In genomic region chr17:63857023-63857544, GRCm38 (mm10) we compare ENCODE assay signal across 21 mouse cellular contexts. TPM values are rescaled to one million over a fixed set of nuclear protein-coding genes. Genes with fewer than 3 reads are reported as not detected.
A peak's percentile ranks its signal among the peaks of the same experiment; 100 is the strongest.
DNase-seq lines count a peak whose midpoint lies in the region; ATAC-seq and TF ChIP-seq lines count a peak whose summit lies in the region.
"Had no signal": no experiment of that assay in that cellular context is flagged by ENCODE, and none has a peak within 500 bp of the region (broad histone marks: within the 10 kb centered on the region; RNA-seq: fewer than 3 reads in every experiment).

No protein-coding gene starts in this region.

- H3K27me3 ChIP-seq in CH12.LX (replicated peaks), result peaks cover 85% of the 10 kb centered on the region
- H3K27me3 ChIP-seq: embryonic facial prominence, embryonic 12.5 days; heart, embryonic 13.5 days; hindbrain, embryonic 13.5 days had no signal

- TF ChIP-seq RAD21 in CH12.LX (IDR thresholded peaks at IDR 0.05; ENCODE audit: low read depth, low read length), result no peak

- H3K4me1 ChIP-seq in CH12.LX (ENCODE audit: control insufficient read depth in 1 of 2, insufficient read depth in 2 of 2), result no peaks in the 10 kb centered on the region
- H3K4me1 ChIP-seq: embryonic facial prominence, embryonic 12.5 days; hindbrain, embryonic 13.5 days had no signal

- no peak for TF ChIP-seq POLR2A in CH12.LX (IDR thresholded peaks at IDR 0.05; ENCODE audit: low read depth, low read length)

- TF ChIP-seq CTCF in CH12.LX (conservative IDR thresholded peaks at IDR 0.05 in 1 of 2, IDR thresholded peaks at IDR 0.05 in 1 of 2; ENCODE audit: low read depth in 2 of 2, low read length in 2 of 2), result no peak

- H3K27ac ChIP-seq in CH12.LX (ENCODE audit: insufficient read depth, low read depth), result no peak overlapping the region
- H3K27ac ChIP-seq: embryonic facial prominence, embryonic 12.5 days; gastrocnemius, adult 2 months; heart, embryonic 13.5 days; hindbrain, embryonic 13.5 days; hindbrain, postnatal 0 days had no signal

- peak; percentile 41; the same call in 1 of the 2 replicates for TF ChIP-seq EP300 in CH12.LX (IDR thresholded peaks at IDR 0.05; ENCODE audit: low read length)

- no peaks in the 10 kb centered on the region for H3K36me3 ChIP-seq in CH12.LX (replicated peaks in 1 of 2; ENCODE audit: control insufficient read depth in 1 of 2, insufficient read depth in 1 of 2, low read length in 1 of 2)
- H3K36me3 ChIP-seq: embryonic facial prominence, embryonic 12.5 days; heart, embryonic 13.5 days; hindbrain, embryonic 13.5 days had no signal

- intact Hi-C loops in heart, postnatal 10 days (cut with DNase I), result no loop called here

- in situ Hi-C loops in CH12.LX (cut with MboI; ENCODE audit: low pct_ligation_motif_present, low pct_unique_long_range_greater_than_20kb, low sequenced_read_pairs), result no loop called here

- no peak overlapping the region for H3K4me3 ChIP-seq in CH12.LX (replicated peaks in 1 of 3; ENCODE audit: low read depth in 2 of 3, low read length in 2 of 3, poor library complexity in 1 of 3)
- H3K4me3 ChIP-seq: embryonic facial prominence, embryonic 12.5 days; gastrocnemius, adult 2 months; heart, embryonic 13.5 days; hindbrain, embryonic 13.5 days had no signal

- no peak for DNase-seq in CH12.LX (ENCODE audit: extremely low read depth)
- DNase-seq in MEL-GATA-1-ER (ENCODE audit: extremely low read depth, low read depth), result peak; percentile 79
- no peak for DNase-seq in left cerebral cortex, adult 18-20 months (ENCODE audit: low spot score in 2 of 2)
- no peak for DNase-seq in frontal cortex, postnatal 10 days (ENCODE audit: low spot score in 2 of 2)
- no peak for DNase-seq in heart, postnatal 10 days
- DNase-seq: adrenal gland, adult 2 months; adrenal gland, postnatal 25 days; cerebellum, adult 2 months; cerebellum, postnatal 14 days; gastrocnemius, adult 2 months; gastrocnemius, postnatal 25 days; heart, adult 11 months; heart, postnatal 4 days; kidney, adult 11 months had no signal

- H3K79me2 ChIP-seq in CH12.LX (replicated peaks; ENCODE audit: control insufficient read depth, extremely low read depth, insufficient read depth, poor library complexity, severe bottlenecking), result no peaks in the 10 kb centered on the region

- peak; percentile 57 to 60; a peak in 3 of 4 replicates for ATAC-seq in hematopoietic stem cell, adult 5-6 weeks (replicated peaks in 1 of 2; ENCODE audit: insufficient read depth in 1 of 2, low FRiP score in 2 of 2, low TSS enrichment in 1 of 2, low read depth in 1 of 2, poor library complexity in 2 of 2, severe bottlenecking in 2 of 2)
- ATAC-seq in megakaryocyte-erythroid progenitor cell, adult 5-6 weeks (replicated peaks; ENCODE audit: low FRiP score, low TSS enrichment, poor library complexity, severe bottlenecking), result peak; percentile 22; the same call in 1 of the 2 replicates
- ATAC-seq: forebrain, embryonic 16.5 days; hindbrain, postnatal 0 days had no signal

- no peak overlapping the region for H3K9ac ChIP-seq in CH12.LX (ENCODE audit: insufficient read depth, low read depth)
- H3K9ac ChIP-seq: embryonic facial prominence, embryonic 12.5 days; heart, embryonic 13.5 days; hindbrain, embryonic 13.5 days had no signal

- peaks cover 12% of the 10 kb centered on the region for H3K9me3 ChIP-seq in CH12.LX (replicated peaks; ENCODE audit: low read length)
- H3K9me3 ChIP-seq: embryonic facial prominence, embryonic 12.5 days; heart, embryonic 13.5 days; hindbrain, embryonic 13.5 days had no signal

- H3K4me2 ChIP-seq in CH12.LX (ENCODE audit: insufficient read depth, low read depth, poor library complexity, severe bottlenecking), result peak overlapping the region; percentile 45; the same call in 1 of the 2 replicates
- H3K4me2 ChIP-seq: embryonic facial prominence, embryonic 12.5 days; heart, embryonic 13.5 days; hindbrain, embryonic 13.5 days had no signal

- dilution Hi-C loops in CH12.LX (cut with MboI; ENCODE audit: extremely low pct_ligation_motif_present, extremely low pct_unique_long_range_greater_than_20kb, low sequenced_read_pairs), result no loop called here

TF ChIP-seq in CH12.LX, 34 proteins besides CTCF, POLR2A, EP300 and RAD21:
- TF ChIP-seq CHD2 (IDR thresholded peaks at IDR 0.05; ENCODE audit: low read length) (no peak), ZNF384 (IDR thresholded peaks at IDR 0.05; ENCODE audit: low read depth, low read length) (peak; percentile 74), USF2 (conservative IDR thresholded peaks at IDR 0.05; ENCODE audit: low read depth, low read length) (no peak), ELF1 (IDR thresholded peaks at IDR 0.05; ENCODE audit: low read depth, low read length) (no peak), MYC (IDR thresholded peaks at IDR 0.05; ENCODE audit: low read depth, low read length) (no peak), MAZ (IDR thresholded peaks at IDR 0.05; ENCODE audit: low read depth, low read length) (no peak), UBTF (IDR thresholded peaks at IDR 0.05; ENCODE audit: low read depth, low read length) (no peak), NELFE (IDR thresholded peaks at IDR 0.05; ENCODE audit: low read depth, low read length) (no peak), GABPA (IDR thresholded peaks at IDR 0.05; ENCODE audit: insufficient replicate concordance, low read depth, low read length) (no peak), USF1 (IDR thresholded peaks at IDR 0.05; ENCODE audit: low read depth, low read length) (no peak), HCFC1 (IDR thresholded peaks at IDR 0.05; ENCODE audit: low read depth, low read length) (no peak), MAFK (IDR thresholded peaks at IDR 0.05; ENCODE audit: insufficient replicate concordance, low read length) (peak; percentile 28; the same call in 1 of the 2 replicates), ETS1 (conservative IDR thresholded peaks at IDR 0.05; ENCODE audit: low read depth, low read length) (no peak)

RNA-seq across cellular contexts. Expression of gene Fer, which starts 5.8 kb away (rescaled TPM):
- total RNA-seq in CH12.LX (2012; rRNA removed) (3.4 and 4.5 TPM in 2 replicates), CH12.LX (2014; rRNA removed) (4.3 and 4.9 TPM in 2 replicates)
- polyA plus RNA-seq in CH12.LX (2012; ENCODE audit: insufficient read length, low read depth), result 4.9 and 5.1 TPM in 2 replicates
- 19.9 and 20.0 TPM in 2 replicates for total RNA-seq in hematopoietic stem cell, adult 5-6 weeks (2017)
- total RNA-seq in megakaryocyte-erythroid progenitor cell, adult 5-6 weeks (2014; fragmentation: Nextera tagmentation), result 12.5 and 15.2 TPM in 2 replicates
- 13.1 and 20.7 TPM in 2 replicates for total RNA-seq in megakaryocyte-erythroid progenitor cell, adult 5-6 weeks (2017)
- total RNA-seq in left cerebral cortex, adult 18-20 months (2021), result 10 to 100 TPM; 31.2 to 31.7 TPM
- total RNA-seq in heart, postnatal 10 days (2021), result 10 to 100 TPM; 23.4 to 25.3 TPM

RNA-seq across cellular contexts. Expression of gene A930002H24Rik, which starts 6.5 kb away (rescaled TPM):
- total RNA-seq in CH12.LX (2012; rRNA removed) (not detected in 2 replicates), CH12.LX (2014; rRNA removed) (not detected in 2 replicates)
- polyA plus RNA-seq in CH12.LX (2012; ENCODE audit: insufficient read length, low read depth), result not detected in 2 replicates
- total RNA-seq in hematopoietic stem cell, adult 5-6 weeks (2017), result not detected in 2 replicates
- not detected in 2 replicates for total RNA-seq in megakaryocyte-erythroid progenitor cell, adult 5-6 weeks (2014; fragmentation: Nextera tagmentation)
- not detected in 2 replicates for total RNA-seq in megakaryocyte-erythroid progenitor cell, adult 5-6 weeks (2017)
- not detected for total RNA-seq in left cerebral cortex, adult 18-20 months (2021)
- 1 to 10 TPM; 1.2 to 1.4 TPM for total RNA-seq in heart, postnatal 10 days (2021)
- total RNA-seq: gastrocnemius, adult 2 months; gastrocnemius, postnatal 25 days had no signal
